Mouse (Mus musculus): ENCODE measurements around the gene Clcn2.
"Not testable (repeated sequence)": the region's sequence is repeated elsewhere in the genome, so short reads cannot be mapped to it uniquely, and the experiment has no call there.

Clcn2 gene

DNA sequence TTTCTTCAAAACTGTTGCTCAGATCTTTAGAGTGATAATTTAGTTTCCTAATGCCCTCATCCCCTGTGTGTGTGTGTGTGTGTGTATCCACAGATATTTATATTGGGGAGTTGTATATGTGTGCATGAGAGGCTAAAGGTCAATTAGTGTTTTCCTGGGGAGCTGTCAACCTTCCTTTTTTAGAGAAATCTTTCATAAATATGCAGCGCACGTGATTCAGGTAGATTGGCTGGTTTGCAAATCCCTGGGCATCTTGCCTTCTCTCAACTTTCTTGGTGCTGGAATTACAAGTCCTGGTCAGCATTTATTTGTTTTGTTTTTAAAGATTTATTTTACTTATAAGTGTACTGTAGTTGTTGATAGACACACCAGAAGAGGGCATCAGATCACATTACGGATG lies 47.3 kb downstream of the Clcn2 start:
- DNase-seq (ENCODE audit: inconsistent age in 2 of 2, low spot score in 1 of 2), result no peak

DNA sequence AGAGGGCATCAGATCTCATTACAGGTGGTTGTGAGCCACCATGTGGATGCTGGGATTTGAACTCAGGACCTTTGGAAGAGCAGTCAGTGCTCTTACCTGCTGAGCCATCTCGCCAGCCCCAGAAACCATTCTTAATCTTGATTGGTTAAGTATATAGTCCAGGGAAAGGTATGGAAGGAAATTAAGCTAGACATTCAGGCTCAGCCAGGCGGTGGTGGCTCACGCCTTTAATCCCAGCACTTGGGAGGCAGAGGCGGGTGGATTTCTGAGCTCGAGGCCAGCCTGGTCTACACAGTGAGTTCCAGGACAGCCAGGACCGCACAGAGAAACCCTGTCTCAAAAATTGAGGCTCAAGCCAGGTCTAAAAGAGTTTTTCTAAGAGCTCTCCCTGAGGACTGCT lies 49.5 kb downstream of the Clcn2 start, which contains the start of gene Eif4g1:
Gene Eif4g1, plus strand, starts transcription at position 301 of the 400 bp plus-strand sequence.
- DNase-seq (ENCODE audit: inconsistent age in 2 of 2, low spot score in 1 of 2), result not testable (repeated sequence)

DNA sequence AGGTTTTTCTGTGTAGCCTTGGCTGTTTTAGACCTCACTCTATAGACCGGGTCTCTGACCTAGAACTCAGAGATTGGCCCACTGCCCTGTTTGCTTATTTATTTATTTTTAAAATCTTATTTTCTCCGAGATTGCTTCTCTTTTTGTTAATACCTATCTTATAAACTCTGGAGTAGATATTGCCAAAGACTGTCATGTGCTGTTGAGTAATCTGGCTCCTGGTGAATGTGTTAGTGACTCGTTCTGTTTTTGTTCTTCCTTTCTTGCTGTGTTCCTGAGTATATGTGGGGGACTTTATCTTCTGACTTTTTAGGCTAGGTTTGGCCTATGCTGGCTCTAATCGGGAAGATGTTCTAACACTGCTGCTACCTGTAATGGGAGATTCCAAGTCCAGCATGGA lies 59.9 kb downstream of the Clcn2 start:
- DNase-seq (ENCODE audit: inconsistent age in 2 of 2, low spot score in 1 of 2), result no peak

DNA sequence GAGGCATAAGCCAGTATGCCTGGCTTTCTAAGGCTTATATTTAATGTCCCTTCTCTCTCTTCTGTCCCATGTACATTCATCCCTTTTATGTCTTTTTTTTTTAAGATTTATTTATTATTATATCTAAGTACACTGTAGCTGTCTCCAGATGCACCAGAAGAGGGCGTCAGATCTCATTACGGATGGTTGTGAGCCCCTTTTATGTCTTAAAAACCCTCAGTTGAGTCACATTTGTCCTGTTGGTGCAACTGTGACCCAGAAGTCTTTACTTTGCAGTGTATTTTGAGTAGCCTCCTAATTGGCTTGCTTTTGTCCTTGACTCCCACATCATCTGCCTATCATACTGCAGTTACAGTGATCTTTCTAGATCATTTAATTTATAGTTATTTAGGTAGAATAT lies 64.2 kb downstream of the Clcn2 start:
- DNase-seq (ENCODE audit: inconsistent age in 2 of 2, low spot score in 1 of 2), result no peak
